Mouse (Mus musculus): Measurements from ENCODE around the gene Lrch3. TPM values are rescaled to one million over a fixed set of nuclear protein-coding genes. Genes with fewer than 3 reads are reported as not detected.
A peak's percentile ranks its signal among the peaks of the same experiment; 100 is the strongest.
"Not testable (repeated sequence)": the region's sequence is repeated elsewhere in the genome, so short reads cannot be mapped to it uniquely, and the experiment has no call there.

The Lrch3 gene
- 20.6 and 21.0 TPM in 2 replicates for polyA plus RNA-seq (2012; rRNA removed)

- DNase-seq, result peak; percentile 97
- Histone ChIP-seq H3K4me1 (ENCODE audit: control insufficient read depth, insufficient read depth, low read length) (peaks cover 5% of the 10 kb centered on the region; the same call in 1 of the 2 replicates), H3K27me3 (replicated peaks; ENCODE audit: control insufficient read depth, insufficient read depth, low read length) (no peaks in the 10 kb centered on the region), H3K36me3 (ENCODE audit: control insufficient read depth, insufficient read depth, low read length) (no peaks in the 10 kb centered on the region), H3K4me3 (ENCODE audit: insufficient read depth, low read depth, low read length) (peak within 1 kb of the TSS; percentile 70), H3K27ac (ENCODE audit: insufficient read depth, low read depth, low read length) (peak within 1 kb of the TSS; percentile 92)
- under 1% methylated on average over 84 of the region's 85 CpGs for WGBS
- no peak for TF ChIP-seq CTCF (conservative IDR thresholded peaks at IDR 0.05; ENCODE audit: insufficient read depth, insufficient read length, low read depth, low read length)
- TF ChIP-seq POLR2A (IDR thresholded peaks at IDR 0.05; ENCODE audit: low read depth, low read length), result peak; percentile 41
Measured at GRCm38 (mm10) chr16:32913937-32914881, at the start of gene Lrch3. Gene Lrch3 (plus strand): TSS chr16:32914100.

GRCm38 (mm10) chr16:32865401-32865800, 48.5 kb upstream of the Lrch3 start:
- Histone ChIP-seq H3K4me1 (ENCODE audit: control insufficient read depth, insufficient read depth, low read length) (peaks cover 17% of the 10 kb centered on the region), H3K27ac (ENCODE audit: insufficient read depth, low read depth, low read length) (no peak overlapping the region; the same call in 1 of the 2 replicates), H3K4me3 (ENCODE audit: insufficient read depth, low read depth, low read length) (no peak overlapping the region), H3K36me3 (ENCODE audit: control insufficient read depth, insufficient read depth, low read length) (no peaks in the 10 kb centered on the region), H3K27me3 (replicated peaks; ENCODE audit: control insufficient read depth, insufficient read depth, low read length) (no peaks in the 10 kb centered on the region)
- WGBS, result 54% methylated on average over 4 of the region's 4 CpGs
- TF ChIP-seq CTCF (conservative IDR thresholded peaks at IDR 0.05; ENCODE audit: insufficient read depth, insufficient read length, low read depth, low read length) (no peak), POLR2A (IDR thresholded peaks at IDR 0.05; ENCODE audit: low read depth, low read length) (no peak)
- DNase-seq, result peak; percentile 29

DNA sequence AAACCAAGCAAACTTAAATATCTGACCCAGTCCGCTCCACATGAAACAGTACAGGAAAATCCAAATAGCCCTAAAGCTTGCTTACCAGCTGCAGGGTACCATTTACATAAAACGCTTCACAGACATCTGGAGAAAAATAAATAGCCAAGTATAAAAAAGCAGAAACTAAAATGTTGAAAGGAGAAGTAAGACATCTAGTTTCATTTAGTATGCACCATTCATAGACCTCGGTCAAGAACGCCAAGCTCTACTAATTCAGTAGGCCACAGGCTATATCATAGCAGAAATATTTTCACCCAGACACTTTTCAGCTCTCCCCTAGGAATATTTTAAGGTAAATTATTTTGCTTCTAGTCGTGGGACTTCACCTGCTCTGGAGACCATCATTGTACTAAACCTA, 47.2 kb upstream of the Lrch3 start:
- WGBS, result 76% methylated on average over 5 of the region's 5 CpGs
- H3K4me3 ChIP-seq (ENCODE audit: insufficient read depth, low read depth, low read length), result no peak overlapping the region
- H3K36me3 ChIP-seq (ENCODE audit: control insufficient read depth, insufficient read depth, low read length), result no peaks in the 10 kb centered on the region
- TF ChIP-seq POLR2A (IDR thresholded peaks at IDR 0.05; ENCODE audit: low read depth, low read length), result no peak
- no peak for TF ChIP-seq CTCF (conservative IDR thresholded peaks at IDR 0.05; ENCODE audit: insufficient read depth, insufficient read length, low read depth, low read length)
- no peak for DNase-seq
- H3K27ac ChIP-seq (ENCODE audit: insufficient read depth, low read depth, low read length), result no peak overlapping the region
- H3K27me3 ChIP-seq (replicated peaks; ENCODE audit: control insufficient read depth, insufficient read depth, low read length), result no peaks in the 10 kb centered on the region
- H3K4me1 ChIP-seq (ENCODE audit: control insufficient read depth, insufficient read depth, low read length), result peaks cover 17% of the 10 kb centered on the region

GRCm38 (mm10) chr16:32867919-32868552, 45.9 kb upstream of the Lrch3 start:
- under 1% methylated on average over 35 of the region's 35 CpGs for WGBS
- peak; percentile 96 for DNase-seq
- peaks cover 19% of the 10 kb centered on the region for H3K4me1 ChIP-seq (ENCODE audit: control insufficient read depth, insufficient read depth, low read length)
- no peak for TF ChIP-seq CTCF (conservative IDR thresholded peaks at IDR 0.05; ENCODE audit: insufficient read depth, insufficient read length, low read depth, low read length)
- TF ChIP-seq POLR2A (IDR thresholded peaks at IDR 0.05; ENCODE audit: low read depth, low read length), result peak; percentile 44
- no peaks in the 10 kb centered on the region for H3K36me3 ChIP-seq (ENCODE audit: control insufficient read depth, insufficient read depth, low read length)
- peak overlapping the region; percentile 87 for H3K4me3 ChIP-seq (ENCODE audit: insufficient read depth, low read depth, low read length)
- peak overlapping the region; percentile 58 for H3K27ac ChIP-seq (ENCODE audit: insufficient read depth, low read depth, low read length)
- H3K27me3 ChIP-seq (replicated peaks; ENCODE audit: control insufficient read depth, insufficient read depth, low read length), result no peaks in the 10 kb centered on the region

GRCm38 (mm10) chr16:32870231-32870630, 43.7 kb upstream of the Lrch3 start:
- Histone ChIP-seq H3K27me3 (replicated peaks; ENCODE audit: control insufficient read depth, insufficient read depth, low read length) (no peaks in the 10 kb centered on the region), H3K4me1 (ENCODE audit: control insufficient read depth, insufficient read depth, low read length) (peaks cover 24% of the 10 kb centered on the region), H3K4me3 (ENCODE audit: insufficient read depth, low read depth, low read length) (no peak overlapping the region), H3K36me3 (ENCODE audit: control insufficient read depth, insufficient read depth, low read length) (no peaks in the 10 kb centered on the region), H3K27ac (ENCODE audit: insufficient read depth, low read depth, low read length) (no peak overlapping the region)
- peak; percentile 30 for DNase-seq
- WGBS, result 62% methylated on average over 5 of the region's 5 CpGs
- TF ChIP-seq CTCF (conservative IDR thresholded peaks at IDR 0.05; ENCODE audit: insufficient read depth, insufficient read length, low read depth, low read length) (no peak), POLR2A (IDR thresholded peaks at IDR 0.05; ENCODE audit: low read depth, low read length) (no peak)

GRCm38 (mm10) chr16:32873366-32873765, 40.5 kb upstream of the Lrch3 start:
- H3K36me3 ChIP-seq (ENCODE audit: control insufficient read depth, insufficient read depth, low read length), result no peaks in the 10 kb centered on the region
- H3K4me3 ChIP-seq (ENCODE audit: insufficient read depth, low read depth, low read length), result no peak overlapping the region
- WGBS, result 26% methylated on average over 3 of the region's 3 CpGs
- H3K27me3 ChIP-seq (replicated peaks; ENCODE audit: control insufficient read depth, insufficient read depth, low read length), result no peaks in the 10 kb centered on the region
- DNase-seq, result peak; percentile 62
- H3K4me1 ChIP-seq (ENCODE audit: control insufficient read depth, insufficient read depth, low read length), result peaks cover 13% of the 10 kb centered on the region
- no peak for TF ChIP-seq CTCF (conservative IDR thresholded peaks at IDR 0.05; ENCODE audit: insufficient read depth, insufficient read length, low read depth, low read length)
- no peak for TF ChIP-seq POLR2A (IDR thresholded peaks at IDR 0.05; ENCODE audit: low read depth, low read length)
- peak overlapping the region; percentile 24; the same call in 1 of the 2 replicates for H3K27ac ChIP-seq (ENCODE audit: insufficient read depth, low read depth, low read length)

GRCm38 (mm10) chr16:32875281-32875680, 38.6 kb upstream of the Lrch3 start:
- H3K36me3 ChIP-seq (ENCODE audit: control insufficient read depth, insufficient read depth, low read length); DNase-seq; H3K4me3 ChIP-seq (ENCODE audit: insufficient read depth, low read depth, low read length); H3K4me1 ChIP-seq (ENCODE audit: control insufficient read depth, insufficient read depth, low read length); H3K27me3 ChIP-seq (replicated peaks; ENCODE audit: control insufficient read depth, insufficient read depth, low read length): not testable (repeated sequence)
- 81% methylated on average over 1 of the region's 1 CpGs for WGBS
- peak overlapping the region; percentile 73; the same call in 1 of the 2 replicates for H3K27ac ChIP-seq (ENCODE audit: insufficient read depth, low read depth, low read length)

Data from kidney, adult 2 months (tissue).